Mouse (Mus musculus) lung, postnatal 4 days (tissue): ENCODE results near the gene Prdm8.

Experiments used
- DNase-seq, 2 experiments: peaks; one replicate each; pipeline ENCODE4 v3.0.0; 2021

The Prdm8 gene

GRCm38 (mm10) chr5:98167180-98167824 is at the start of gene Prdm8:
Prdm8 (plus strand) TSS chr5:98167198.
- DNase-seq = peak; percentile 89 to 91

DNA sequence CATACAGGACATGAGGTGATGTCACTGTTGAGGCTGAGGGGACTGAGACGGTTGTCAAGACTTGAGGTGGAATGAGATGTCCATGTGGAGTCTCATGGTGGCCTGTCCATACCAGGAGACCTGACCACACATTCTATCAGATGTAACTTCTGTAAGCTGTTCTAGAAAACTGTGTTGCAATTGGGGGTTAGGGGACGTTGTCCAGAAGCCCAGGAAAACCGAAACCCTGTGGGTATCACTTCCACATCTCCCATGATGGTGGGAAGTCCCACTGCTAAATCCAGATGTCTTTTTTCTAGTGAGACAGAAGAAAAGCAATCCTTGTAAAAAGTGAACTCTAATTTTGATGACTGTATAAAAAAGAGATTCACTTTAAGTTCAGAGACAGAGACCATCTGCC is 39.9 kb upstream of the Prdm8 start:
- no peak for DNase-seq

DNA sequence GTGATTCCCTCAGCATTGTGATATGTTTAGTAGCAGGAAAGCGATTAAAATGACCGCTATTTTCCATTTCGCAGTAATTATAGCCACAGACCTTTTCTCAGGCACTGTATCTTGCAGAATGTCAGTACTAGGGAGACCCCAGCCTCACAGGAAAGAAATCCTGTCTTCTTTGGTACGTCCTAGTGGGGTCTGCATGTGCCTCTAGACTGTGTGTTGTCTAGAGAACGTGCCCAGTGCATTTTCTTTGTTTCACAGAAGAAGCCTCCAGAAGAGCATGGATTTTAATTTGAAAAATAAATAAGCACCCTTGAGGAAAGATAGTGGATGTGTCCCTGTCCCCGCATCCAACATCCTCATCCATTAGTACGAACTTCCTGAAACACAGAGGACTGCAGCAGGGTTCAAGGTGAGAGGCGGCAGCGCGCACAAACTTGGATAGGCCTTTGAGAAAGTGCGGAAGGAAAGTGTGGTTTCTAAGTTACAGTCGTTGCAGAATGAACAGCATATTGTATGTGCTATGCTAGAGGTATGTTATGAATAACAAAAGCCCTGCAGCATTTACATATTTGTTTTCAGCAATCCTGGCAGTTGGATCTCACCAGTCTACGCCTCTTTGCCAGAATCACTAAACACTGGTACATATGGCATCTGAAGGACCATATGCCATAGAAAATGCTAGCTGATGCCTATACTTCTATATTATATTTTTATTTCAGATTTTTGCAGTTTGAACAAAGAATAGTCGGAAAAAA is 28.3 kb upstream of the Prdm8 start:
- DNase-seq = no peak

- no peak for DNase-seq
Observed at GRCm38 (mm10) chr5:98139297-98139660, 27.7 kb upstream of the Prdm8 start.

DNA sequence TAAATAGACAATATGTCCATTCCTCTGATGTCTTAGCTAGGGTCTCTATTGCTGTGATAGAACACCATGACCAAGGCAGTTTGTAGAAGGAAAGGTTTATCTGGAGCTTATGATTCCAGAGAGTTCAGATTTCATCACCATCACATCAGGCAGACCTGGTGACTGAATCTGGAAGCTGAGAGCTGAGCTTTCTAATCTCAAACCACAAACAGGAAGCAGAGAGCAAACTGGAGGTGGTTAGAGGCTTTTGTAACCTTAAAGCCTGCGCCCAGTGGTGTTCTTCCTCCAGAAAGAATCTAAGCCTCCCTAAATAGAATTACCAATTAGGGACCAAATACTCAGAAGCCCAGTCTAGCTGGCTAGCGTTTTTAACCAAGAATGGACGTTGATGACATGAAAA is 20.1 kb upstream of the Prdm8 start:
- no peak for DNase-seq

- DNase-seq = peak; percentile 10 to 47
Observed at GRCm38 (mm10) chr5:98166116-98166515, 882 bp upstream of the Prdm8 start.

DNA sequence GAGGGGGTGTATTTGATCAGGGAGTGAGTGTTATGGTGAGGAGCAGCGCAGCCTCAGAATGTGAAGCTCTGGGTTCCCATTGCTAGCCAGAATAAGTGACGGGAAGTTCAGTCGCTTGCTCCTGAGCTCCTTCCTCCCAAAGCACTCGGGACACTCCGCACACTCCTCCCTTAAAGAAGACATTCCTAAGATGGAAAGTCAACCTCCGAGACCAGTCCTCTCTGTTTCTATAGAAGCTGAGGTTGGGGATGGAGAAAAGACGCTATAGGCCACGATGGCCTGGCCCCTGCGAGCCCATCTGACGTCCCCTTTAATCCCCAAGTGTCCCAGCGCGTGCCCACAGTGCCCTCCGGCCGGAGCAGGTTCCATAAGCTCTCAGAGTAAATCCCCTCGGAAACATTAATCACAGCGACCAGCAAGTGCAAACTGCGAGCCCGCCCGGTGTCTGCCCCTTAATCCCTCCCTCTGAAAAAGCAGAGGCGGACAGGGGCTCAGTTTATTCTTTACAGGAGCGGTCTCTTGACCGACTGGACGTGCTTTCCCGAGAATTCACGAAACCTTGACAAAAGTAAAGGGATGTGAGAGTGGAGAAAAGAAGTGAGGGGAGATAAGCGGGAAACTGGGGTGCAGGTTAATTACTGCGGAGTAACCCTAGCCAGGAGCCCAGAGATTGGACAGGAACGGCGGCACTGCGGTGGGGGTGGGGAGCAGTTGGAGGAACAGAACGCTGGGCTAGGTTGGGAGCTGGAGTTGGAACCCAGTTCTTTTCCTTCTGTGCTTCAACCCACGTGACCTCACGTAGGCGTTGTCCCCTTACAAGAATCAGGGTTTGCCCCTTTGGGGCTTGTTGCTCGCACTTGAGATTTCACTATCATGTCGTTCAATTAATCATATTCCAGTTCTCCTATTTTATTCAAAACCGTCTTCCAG is 1.6 kb downstream of the Prdm8 start:
- peak in 1 of 2 experiments; percentile 8 for DNase-seq

GRCm38 (mm10) chr5:98169376-98170351 is 2.7 kb downstream of the Prdm8 start:
- no peak for DNase-seq

GRCm38 (mm10) chr5:98171651-98172230 is 4.7 kb downstream of the Prdm8 start:
- DNase-seq = no peak

DNA sequence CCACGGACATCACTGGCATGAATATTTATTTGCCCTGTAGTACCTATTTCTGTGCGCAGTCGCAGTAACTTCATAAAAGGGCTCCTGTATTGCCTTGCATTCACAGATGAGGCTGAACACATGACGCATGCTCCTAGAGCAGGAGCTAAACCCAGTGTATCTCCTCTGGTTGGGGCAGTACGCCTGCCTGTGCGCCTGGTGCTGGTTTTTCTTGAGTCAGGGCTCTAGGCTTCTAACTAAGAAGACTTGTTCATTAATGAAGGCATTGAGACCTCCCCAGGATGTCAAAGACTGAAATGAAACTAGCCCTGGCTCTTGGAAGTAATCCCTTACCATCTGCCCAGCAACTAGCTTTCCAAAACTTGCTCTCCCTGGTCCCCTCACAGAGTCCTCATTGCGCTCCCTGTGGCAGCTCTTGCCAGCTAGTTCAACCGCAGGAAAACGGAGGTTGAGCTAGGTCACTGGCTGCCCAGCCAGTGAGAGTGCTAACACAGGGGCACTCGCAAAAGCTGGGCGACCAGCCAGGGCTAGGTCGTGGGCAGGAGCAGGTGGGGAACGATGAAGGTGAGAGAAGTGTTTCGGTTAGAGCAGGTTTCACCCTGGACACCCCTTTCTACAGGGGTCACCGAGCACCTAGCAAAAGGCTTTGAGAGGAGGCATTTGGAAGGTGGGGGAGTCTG is 5.6 kb downstream of the Prdm8 start:
- no peak for DNase-seq

- DNase-seq = no peak
Observed at GRCm38 (mm10) chr5:98173694-98174093, 6.7 kb downstream of the Prdm8 start.

DNA sequence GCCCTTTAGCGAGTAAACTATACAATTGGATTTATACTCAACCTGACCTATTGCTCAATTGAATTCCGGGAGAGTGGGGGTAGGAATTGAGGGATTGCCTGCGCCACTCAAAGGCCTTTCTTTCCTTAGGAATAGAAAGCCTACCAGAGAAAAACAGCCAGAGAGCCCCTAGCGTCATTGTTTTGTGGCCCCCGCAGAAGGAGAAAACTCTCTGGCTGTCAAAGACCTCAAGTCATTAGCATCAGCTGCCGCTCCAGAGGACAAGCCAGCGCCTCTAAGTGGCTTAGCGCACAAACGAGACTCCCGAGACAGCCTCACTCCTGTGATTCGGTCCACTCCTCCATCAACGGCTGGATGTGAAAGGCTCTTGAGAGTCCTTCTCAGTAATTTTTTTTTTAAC is 12.6 kb downstream of the Prdm8 start:
- no peak for DNase-seq

- peak; percentile 26 to 50 for DNase-seq
Observed at GRCm38 (mm10) chr5:98180461-98180887, 13.5 kb downstream of the Prdm8 start.

GRCm38 (mm10) chr5:98180888-98181635 is 14.1 kb downstream of the Prdm8 start:
- peak; percentile 35 to 38 for DNase-seq

- no peak for DNase-seq
Observed at GRCm38 (mm10) chr5:98181686-98182602, 14.9 kb downstream of the Prdm8 start.

- no peak for DNase-seq
Observed at GRCm38 (mm10) chr5:98182603-98182920, 15.6 kb downstream of the Prdm8 start.

GRCm38 (mm10) chr5:98183031-98183595 is 16.1 kb downstream of the Prdm8 start:
- DNase-seq = peak in 1 of 2 experiments; percentile 4

GRCm38 (mm10) chr5:98184281-98184910 is 17.4 kb downstream of the Prdm8 start:
- DNase-seq = no peak
